Comparison of ENCODE assay signal across 22 mouse cellular contexts in the genomic region with DNA sequence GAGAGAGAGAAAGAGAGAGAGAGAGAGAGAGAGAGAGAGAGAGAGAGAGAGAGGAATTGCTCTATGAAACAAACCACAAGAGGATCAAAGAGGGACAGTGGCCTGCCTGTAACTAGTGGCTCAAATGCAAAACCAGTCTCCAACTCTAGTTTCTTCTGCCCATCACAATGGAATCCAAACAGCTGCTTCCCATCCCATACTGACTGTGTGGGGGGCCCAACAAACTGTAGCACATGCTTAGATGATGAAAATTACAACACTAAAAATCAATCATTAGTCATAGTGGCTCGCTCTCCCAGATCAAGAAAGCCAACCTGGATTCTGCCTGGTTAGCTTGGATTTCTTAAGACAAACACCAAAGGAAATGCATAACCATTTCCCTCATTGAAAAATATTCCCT. TPM values are rescaled to one million over a fixed set of nuclear protein-coding genes. Genes with fewer than 3 reads are reported as not detected.
DNase-seq lines count a peak whose midpoint lies in the region; ATAC-seq and TF ChIP-seq lines count a peak whose summit lies in the region.
"Had no signal": no experiment of that assay in that cellular context is flagged by ENCODE, and none has a peak within 500 bp of the region (broad histone marks: within the 10 kb centered on the region; RNA-seq: fewer than 3 reads in every experiment).

No protein-coding gene starts in this region.

- ATAC-seq in kidney, postnatal 0 days (replicated peaks; ENCODE audit: low FRiP score, low read depth): no peak
- ATAC-seq in lung, embryonic 14.5 days (ENCODE audit: insufficient read depth): no peak
- ATAC-seq in lung, postnatal 0 days: no peak
- ATAC-seq: activated CD4-positive, CD25-positive, alpha-beta regulatory T cell, adult 4 months; CD4-positive, CD25-positive, alpha-beta regulatory T cell, adult 4 months; Patski had no signal

- TF ChIP-seq EP300 in lung, postnatal 0 days (IDR thresholded peaks at IDR 0.05): 0 out of 2 replicates have a peak, but pooled peaks have one; percentile 29

- no peak overlapping the region for H3K4me3 ChIP-seq in kidney, postnatal 0 days (replicated peaks; ENCODE audit: low read depth, low read length)
- H3K4me3 ChIP-seq in lung, embryonic 14.5 days (ENCODE audit: low read depth, low read length): no peak overlapping the region
- H3K4me3 ChIP-seq in lung, adult 2 months (replicated peaks; ENCODE audit: extremely low read depth, low read depth, low read length): no peak overlapping the region
- no peak overlapping the region for H3K4me3 ChIP-seq in lung, postnatal 0 days (ENCODE audit: low read depth, low read length)

- no peak overlapping the region for H3K9ac ChIP-seq in kidney, postnatal 0 days (ENCODE audit: low read depth, low read length)
- no peak overlapping the region for H3K9ac ChIP-seq in lung, embryonic 14.5 days
- no peak overlapping the region for H3K9ac ChIP-seq in lung, postnatal 0 days (replicated peaks; ENCODE audit: low read depth)

- no peak overlapping the region for H3K27ac ChIP-seq in kidney, postnatal 0 days
- H3K27ac ChIP-seq in lung, embryonic 14.5 days (ENCODE audit: low read depth): no peak overlapping the region
- H3K27ac ChIP-seq in lung, postnatal 0 days (ENCODE audit: low read length): no peak overlapping the region

- no peaks in the 10 kb centered on the region for H3K9me3 ChIP-seq in kidney, postnatal 0 days (replicated peaks; ENCODE audit: low read length)
- H3K9me3 ChIP-seq in lung, embryonic 14.5 days (ENCODE audit: low read depth, low read length): no peaks in the 10 kb centered on the region
- H3K9me3 ChIP-seq in lung, postnatal 0 days (ENCODE audit: low read length): no peaks in the 10 kb centered on the region

- peak; percentile 16 for DNase-seq in kidney, postnatal 0 days (ENCODE audit: low spot score)
- no peak for DNase-seq in kidney, adult 11 months
- DNase-seq in lung, embryonic 14.5 days: peak; percentile 68
- DNase-seq in lung, adult 2 months: no peak
- peak; percentile 72 for DNase-seq in lung, postnatal 0 days (ENCODE audit: low spot score)
- no peak for DNase-seq in lung, postnatal 36 days
- peak; percentile 23 for DNase-seq in lung, postnatal 10 days
- DNase-seq in lung, postnatal 25 days (ENCODE audit: low spot score): no peak
- DNase-seq: adrenal gland, adult 2 months; adrenal gland, adult 8-10 months; adrenal gland, postnatal 10 days; adrenal gland, postnatal 14 days; adrenal gland, postnatal 25 days; adrenal gland, postnatal 36 days; B cell, adult 2 months; cerebellum, adult 11 months; cerebellum, adult 11-12 months had no signal

- TF ChIP-seq POLR2A in lung, adult 2 months (IDR thresholded peaks at IDR 0.05; ENCODE audit: borderline replicate concordance, extremely low read depth, low read depth, low read length): no peak

- TF ChIP-seq CTCF in kidney, postnatal 0 days (IDR thresholded peaks at IDR 0.05; ENCODE audit: low read depth): no peak
- no peak for TF ChIP-seq CTCF in lung, embryonic 14.5 days (IDR thresholded peaks at IDR 0.05; ENCODE audit: low read depth)
- TF ChIP-seq CTCF in lung, adult 2 months (IDR thresholded peaks at IDR 0.05; ENCODE audit: insufficient read depth, low read length): no peak
- TF ChIP-seq CTCF in lung, postnatal 0 days (IDR thresholded peaks at IDR 0.05): no peak

- no peaks in the 10 kb centered on the region for H3K27me3 ChIP-seq in kidney, postnatal 0 days (ENCODE audit: insufficient read depth, low read length)
- H3K27me3 ChIP-seq in lung, embryonic 14.5 days (ENCODE audit: insufficient read depth, low read length): no peaks in the 10 kb centered on the region
- no peaks in the 10 kb centered on the region for H3K27me3 ChIP-seq in lung, postnatal 0 days (replicated peaks; ENCODE audit: insufficient read depth, low read length)
- H3K27me3 ChIP-seq: CH12.LX, Patski had no signal

- peaks cover 9% of the 10 kb centered on the region; the same call in 1 of the 2 replicates for H3K4me1 ChIP-seq in kidney, postnatal 0 days (replicated peaks; ENCODE audit: insufficient read depth, low read length)
- H3K4me1 ChIP-seq in lung, embryonic 14.5 days (ENCODE audit: insufficient read depth): peaks cover 19% of the 10 kb centered on the region
- H3K4me1 ChIP-seq in lung, adult 2 months (ENCODE audit: control insufficient read depth, insufficient read depth, low read length): no peaks in the 10 kb centered on the region
- H3K4me1 ChIP-seq in lung, postnatal 0 days (ENCODE audit: insufficient read depth, low read depth, low read length): no peaks in the 10 kb centered on the region

- whole genome bisulfite sequencing in kidney, postnatal 0 days: 64% methylated on average over 1 of the region's 1 CpGs
- WGBS in lung, embryonic 14.5 days: 47% methylated on average over 1 of the region's 1 CpGs
- WGBS in lung, adult 2 months: 79% methylated on average over 1 of the region's 1 CpGs
- WGBS in lung, postnatal 0 days: 79% methylated on average over 1 of the region's 1 CpGs

- H3K4me2 ChIP-seq in kidney, postnatal 0 days (ENCODE audit: low read length): no peak overlapping the region
- H3K4me2 ChIP-seq in lung, embryonic 14.5 days: no peak overlapping the region
- no peak overlapping the region for H3K4me2 ChIP-seq in lung, postnatal 0 days (replicated peaks; ENCODE audit: low read depth, low read length)

- H3K36me3 ChIP-seq in kidney, postnatal 0 days (ENCODE audit: insufficient read depth, low read length): no peaks in the 10 kb centered on the region
- H3K36me3 ChIP-seq in lung, embryonic 14.5 days (ENCODE audit: insufficient read depth): no peaks in the 10 kb centered on the region
- H3K36me3 ChIP-seq in lung, postnatal 0 days (ENCODE audit: insufficient read depth, low read length): no peaks in the 10 kb centered on the region
- H3K36me3 ChIP-seq: G1E had no signal

RNA-seq across cellular contexts. Expression of a gene that starts 15.0 kb away (rescaled TPM):
- 2.6 and 4.2 TPM in 2 replicates for polyA plus RNA-seq in kidney, postnatal 0 days (2015; fragmentation: Nextera tagmentation; extraction: Ambion mirVana)
- 13.4 and 15.1 TPM in 2 replicates for polyA plus RNA-seq in lung, embryonic 14.5 days (2014; fragmentation: Nextera tagmentation; extraction: Ambion mirVana)
- polyA plus RNA-seq in lung, adult 2 months (2012; rRNA removed): 4.1 and 4.4 TPM in 2 replicates
- polyA plus RNA-seq in lung, postnatal 0 days (2015; fragmentation: Nextera tagmentation; extraction: Ambion mirVana): 1.9 and 2.7 TPM in 2 replicates
- polyA plus RNA-seq: activated CD4-positive, CD25-positive, alpha-beta regulatory T cell, adult 4 months; CD4-positive, CD25-positive, alpha-beta regulatory T cell, adult 4 months; G1E had no signal

Comparison
In these comparisons a context has a peak if more than half of its experiments do, and no peak if none do; other contexts are left out.
1. DNase-seq: peak in kidney, postnatal 0 days (single experiment), lung, embryonic 14.5 days (single experiment), lung, postnatal 0 days (single experiment) and lung, postnatal 10 days (single experiment); none in kidney, adult 11 months (single experiment), lung, adult 2 months (single experiment), lung, postnatal 36 days (single experiment) and lung, postnatal 25 days (single experiment).